Mouse (Mus musculus): ENCODE data around the gene Pigw.
"Not testable (repeated sequence)": the region's sequence is repeated elsewhere in the genome, so short reads cannot be mapped to it uniquely, and the experiment has no call there.

Pigw gene

GRCm38 (mm10) chr11:84879007-84879771 lies 896 bp downstream of the Pigw start:
- no peak for DNase-seq (ENCODE audit: low spot score)

- not testable (repeated sequence) for DNase-seq (ENCODE audit: low spot score)
Measured at GRCm38 (mm10) chr11:84876020-84876419, 4.1 kb downstream of the Pigw start.

- DNase-seq (ENCODE audit: low spot score) = no peak
Measured at GRCm38 (mm10) chr11:84873042-84873833, 6.8 kb downstream of the Pigw start.

GRCm38 (mm10) chr11:84871548-84872069 lies 8.5 kb downstream of the Pigw start:
- no peak for DNase-seq (ENCODE audit: low spot score)

- no peak for DNase-seq (ENCODE audit: low spot score)
Measured at GRCm38 (mm10) chr11:84871046-84871445, 9.0 kb downstream of the Pigw start.

- DNase-seq (ENCODE audit: low spot score) = peak; percentile 86
Measured at GRCm38 (mm10) chr11:84870337-84871043, 9.6 kb downstream of the Pigw start, which contains the start of gene Ggnbp2. Gene Ggnbp2 (minus strand): TSS chr11:84870817.

- DNase-seq (ENCODE audit: low spot score) = peak; percentile 79
Measured at GRCm38 (mm10) chr11:84869537-84870232, 10.4 kb downstream of the Pigw start.

GRCm38 (mm10) chr11:84868786-84869259 lies 11.3 kb downstream of the Pigw start:
- DNase-seq (ENCODE audit: low spot score) = no peak

GRCm38 (mm10) chr11:84867586-84867985 lies 12.5 kb downstream of the Pigw start:
- no peak for DNase-seq (ENCODE audit: low spot score)

GRCm38 (mm10) chr11:84865268-84865667 lies 14.8 kb downstream of the Pigw start:
- no peak for DNase-seq (ENCODE audit: low spot score)

GRCm38 (mm10) chr11:84855285-84855684 lies 24.8 kb downstream of the Pigw start:
- DNase-seq (ENCODE audit: low spot score) = no peak

GRCm38 (mm10) chr11:84847475-84848090 lies 32.5 kb downstream of the Pigw start:
- DNase-seq (ENCODE audit: low spot score) = no peak

GRCm38 (mm10) chr11:84846741-84847474 lies 33.2 kb downstream of the Pigw start:
- no peak for DNase-seq (ENCODE audit: low spot score)

- no peak for DNase-seq (ENCODE audit: low spot score)
Measured at GRCm38 (mm10) chr11:84839330-84839729, 40.8 kb downstream of the Pigw start.

GRCm38 (mm10) chr11:84829495-84829894 lies 50.6 kb downstream of the Pigw start:
- not testable (repeated sequence) for DNase-seq (ENCODE audit: low spot score)

- DNase-seq (ENCODE audit: low spot score) = peak; percentile 88
Measured at GRCm38 (mm10) chr11:84828516-84829399, 51.3 kb downstream of the Pigw start, which contains the start of gene Dhrs11. Gene Dhrs11 (minus strand): TSS chr11:84828994.

GRCm38 (mm10) chr11:84827901-84828503 lies 52.1 kb downstream of the Pigw start:
- no peak for DNase-seq (ENCODE audit: low spot score)

GRCm38 (mm10) chr11:84827492-84827891 lies 52.6 kb downstream of the Pigw start:
- DNase-seq (ENCODE audit: low spot score) = no peak
